ENCODE assay signal across 8 mouse cellular contexts in genomic region chr2:132006561-132007474, GRCm38 (mm10). TPM values are rescaled to one million over a fixed set of nuclear protein-coding genes. Genes with fewer than 3 reads are reported as not detected.
A peak's percentile ranks its signal among the peaks of the same experiment; 100 is the strongest.
DNase-seq lines count a peak whose midpoint lies in the region; ATAC-seq lines count a peak whose summit lies in the region.

No protein-coding gene starts in this region.

- H3K27ac ChIP-seq in midbrain, embryonic 11.5 days (ENCODE audit: low read depth, low read length): no peak overlapping the region
- no peak overlapping the region for H3K27ac ChIP-seq in midbrain, embryonic 13.5 days
- H3K27ac ChIP-seq in forebrain, embryonic 10.5 days: no peak overlapping the region

- H3K27me3 ChIP-seq in midbrain, embryonic 11.5 days (ENCODE audit: control insufficient read depth, insufficient read depth, low read length): no peaks in the 10 kb centered on the region
- no peaks in the 10 kb centered on the region for H3K27me3 ChIP-seq in midbrain, embryonic 13.5 days
- no peaks in the 10 kb centered on the region for H3K27me3 ChIP-seq in forebrain, embryonic 10.5 days (ENCODE audit: poor library complexity, severe bottlenecking)

- H3K9me3 ChIP-seq in midbrain, embryonic 11.5 days (ENCODE audit: control insufficient read depth, low read length): no peaks in the 10 kb centered on the region
- H3K9me3 ChIP-seq in midbrain, embryonic 13.5 days: no peaks in the 10 kb centered on the region
- no peaks in the 10 kb centered on the region for H3K9me3 ChIP-seq in forebrain, embryonic 10.5 days

- ATAC-seq in midbrain, embryonic 11.5 days (ENCODE audit: low FRiP score): no peak
- no peak for ATAC-seq in midbrain, embryonic 13.5 days
- peak; percentile 87 for ATAC-seq in common myeloid progenitor, adult 5-6 weeks (replicated peaks; ENCODE audit: low read depth, poor library complexity, severe bottlenecking)

- no peak overlapping the region for H3K4me2 ChIP-seq in midbrain, embryonic 11.5 days
- no peak overlapping the region for H3K4me2 ChIP-seq in midbrain, embryonic 13.5 days (replicated peaks)

- no peak overlapping the region for H3K4me3 ChIP-seq in midbrain, embryonic 11.5 days (ENCODE audit: low read depth, low read length)
- no peak overlapping the region for H3K4me3 ChIP-seq in midbrain, embryonic 13.5 days (replicated peaks)
- H3K4me3 ChIP-seq in forebrain, embryonic 10.5 days: no peak overlapping the region

- H3K4me1 ChIP-seq in midbrain, embryonic 11.5 days (ENCODE audit: control insufficient read depth, insufficient read depth, low read length): no peaks in the 10 kb centered on the region
- no peaks in the 10 kb centered on the region for H3K4me1 ChIP-seq in midbrain, embryonic 13.5 days (replicated peaks)
- H3K4me1 ChIP-seq in forebrain, embryonic 10.5 days: peaks cover 12% of the 10 kb centered on the region

- H3K36me3 ChIP-seq in midbrain, embryonic 11.5 days (ENCODE audit: control insufficient read depth, insufficient read depth, low read length): peaks cover 16% of the 10 kb centered on the region
- peaks cover 90% of the 10 kb centered on the region for H3K36me3 ChIP-seq in midbrain, embryonic 13.5 days
- H3K36me3 ChIP-seq in forebrain, embryonic 10.5 days (replicated peaks): peaks cover 93% of the 10 kb centered on the region

- H3K9ac ChIP-seq in midbrain, embryonic 11.5 days (ENCODE audit: low read length): no peak overlapping the region
- no peak overlapping the region for H3K9ac ChIP-seq in midbrain, embryonic 13.5 days (replicated peaks)

- DNase-seq in midbrain, embryonic 11.5 days (ENCODE audit: low spot score, missing footprints): peak; percentile 76
- peak; percentile 76 for DNase-seq in heart, postnatal 10 days
- peak; percentile 95 for DNase-seq in lung, adult 18-20 months
- DNase-seq in spleen, postnatal 36 days (ENCODE audit: low spot score in 2 of 2): peak; percentile 80 to 83
- no peak for DNase-seq in forebrain, embryonic 10.5 days (ENCODE audit: extremely low spot score, low spot score)
- no peak for DNase-seq in cerebellum, postnatal 14 days

- WGBS in midbrain, embryonic 11.5 days: 84% methylated on average over 18 of the region's 18 CpGs
- 89% methylated on average over 18 of the region's 18 CpGs for WGBS in midbrain, embryonic 13.5 days
- 86% methylated on average over 18 of the region's 18 CpGs for WGBS in forebrain, embryonic 10.5 days

- intact Hi-C loops in heart, postnatal 10 days (cut with DNase I): no loop called here

RNA-seq across cellular contexts. Expression of gene Rassf2, which starts 23.2 kb away (rescaled TPM):
- 32.3 and 33.2 TPM in 2 replicates for polyA plus RNA-seq in midbrain, embryonic 11.5 days (2014; fragmentation: Nextera tagmentation; extraction: Ambion mirVana)
- 28.0 and 29.6 TPM in 2 replicates for polyA plus RNA-seq in midbrain, embryonic 13.5 days (2015; fragmentation: Nextera tagmentation; extraction: Ambion mirVana)
- total RNA-seq in common myeloid progenitor, adult 5-6 weeks (2017): 48.4 and 49.3 TPM in 2 replicates
- total RNA-seq in heart, postnatal 10 days (2021): 10 to 100 TPM; 16.2 TPM
- polyA plus RNA-seq in forebrain, embryonic 10.5 days (2016; fragmentation: Nextera tagmentation; extraction: Ambion mirVana): 23.5 and 24.8 TPM in 2 replicates

RNA-seq across cellular contexts. Expression of gene Prnd, which starts 56.2 kb away (rescaled TPM):
- 5.3 and 6.9 TPM in 2 replicates for polyA plus RNA-seq in midbrain, embryonic 11.5 days (2014; fragmentation: Nextera tagmentation; extraction: Ambion mirVana)
- polyA plus RNA-seq in midbrain, embryonic 13.5 days (2015; fragmentation: Nextera tagmentation; extraction: Ambion mirVana): 8.7 and 9.2 TPM in 2 replicates
- not detected in 2 replicates for total RNA-seq in common myeloid progenitor, adult 5-6 weeks (2017)
- 10 to 100 TPM; 16.1 to 26.7 TPM for total RNA-seq in heart, postnatal 10 days (2021)
- polyA plus RNA-seq in forebrain, embryonic 10.5 days (2016; fragmentation: Nextera tagmentation; extraction: Ambion mirVana): 3.9 and 4.2 TPM in 2 replicates

Comparison
In these comparisons a context has a peak if more than half of its experiments do, and no peak if none do; other contexts are left out.
1. DNase-seq: peak in midbrain, embryonic 11.5 days (single experiment), heart, postnatal 10 days (2 of 2), lung, adult 18-20 months (2 of 2) and spleen, postnatal 36 days (2 of 2); none in forebrain, embryonic 10.5 days (single experiment) and cerebellum, postnatal 14 days (0 of 2).